Mouse (Mus musculus) liver, embryonic 13.5 days (tissue): ENCODE data around the gene Igf2bp2. TPM values are rescaled to one million over a fixed set of nuclear protein-coding genes. Genes with fewer than 3 reads are reported as not detected.

ENCODE experiments used
- ATAC-seq: fragments of 200-750 bp; cut with Nextera tagmentation; 2 replicates; pipeline ENCODE4 v1.8.0; 2017; ENCODE audit warnings: low read depth, mild to moderate bottlenecking, moderate number of reproducible peaks, moderate library complexity
- DNase-seq: peaks from one replicate; pipeline ENCODE4 v3.0.0; 2022
- H3K27ac ChIP-seq: fragments of 300-500 bp; sonication (generic); 2 replicates; pipeline ENCODE4 v1.5.1; 2015; ENCODE audit warnings: moderate library complexity, mild to moderate bottlenecking, inconsistent platforms
- H3K27me3 ChIP-seq: fragments of 300-500 bp; sonication (generic); 2 replicates; pipeline ENCODE4 v1.6.1; 2015; ENCODE audit warnings: mild to moderate bottlenecking, inconsistent platforms
- H3K36me3 ChIP-seq: fragments of 300-500 bp; sonication (generic); 2 replicates; pipeline ENCODE4 v1.6.1; 2015; ENCODE audit warnings: mild to moderate bottlenecking, inconsistent platforms
- H3K4me1 ChIP-seq: fragments of 300-500 bp; sonication (generic); replicated peaks from 2 replicates; pipeline ENCODE4 v1.6.1; 2015; ENCODE audit warnings: inconsistent platforms
- H3K4me2 ChIP-seq: fragments of 300-500 bp; sonication (generic); 2 replicates; pipeline ENCODE4 v1.6.1; 2015; ENCODE audit warnings: inconsistent platforms, mild to moderate bottlenecking, moderate library complexity
- H3K4me3 ChIP-seq: fragments of 300-500 bp; sonication (generic); replicated peaks from 2 replicates; pipeline ENCODE4 v1.5.1; 2015; ENCODE audit warnings: mild to moderate bottlenecking, inconsistent platforms
- H3K9ac ChIP-seq: fragments of 300-500 bp; sonication (generic); 2 replicates; pipeline ENCODE4 v1.6.1; 2015; ENCODE audit warnings: mild to moderate bottlenecking, inconsistent platforms
- H3K9me3 ChIP-seq: fragments of 300-500 bp; sonication (generic); replicated peaks from 2 replicates; pipeline ENCODE4 v1.6.1; 2016; ENCODE audit warnings: inconsistent platforms
- WGBS: fragments of 180-500 bp; shearing (Covaris S2); methylation state at CpG from one replicate; pipeline ENCODE4 v1.1.7; 2015; ENCODE audit not compliant: insufficient replicate concordance; 5-methylcytosine and 5-hydroxymethylcytosine counted together
- polyA plus RNA-seq: library from polyadenylated mRNA; unstranded; fragments of >200 nt; fragmentation: Nextera tagmentation; extraction: Ambion mirVana; gene quantifications from 2 replicates; pipeline ENCODE4 v1.2.1, GENCODE M21; 2015

Gene Igf2bp2
- polyA plus RNA-seq, 1 experiment from 2014 or later = 12.1 TPM

DNA sequence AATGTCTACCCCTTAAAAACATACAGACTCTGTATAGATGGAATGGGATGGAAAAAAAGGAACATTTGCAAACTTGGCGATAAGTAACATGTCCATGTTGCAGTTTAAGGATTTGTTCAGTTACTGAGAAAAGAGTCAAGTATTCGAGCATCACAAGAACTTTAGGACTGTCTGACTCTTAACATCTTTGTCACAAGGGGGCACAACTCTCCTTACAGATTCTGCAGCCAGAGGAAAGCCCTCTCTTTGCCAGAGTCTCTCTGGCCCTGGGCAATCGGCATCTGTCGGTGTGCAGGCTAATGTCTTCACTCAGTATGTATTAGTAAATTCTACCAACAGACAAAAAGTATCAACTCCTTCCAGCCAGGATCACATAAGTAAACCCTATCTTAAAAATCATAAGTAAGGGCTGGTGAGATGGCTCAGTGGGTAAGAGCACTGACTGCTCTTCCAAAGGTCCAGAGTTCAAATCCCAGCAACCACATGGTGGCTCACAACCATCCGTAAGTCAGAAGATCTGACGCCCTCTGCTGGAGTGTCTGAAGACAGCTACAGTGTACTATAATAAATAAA, 57.0 kb downstream of the Igf2bp2 start:
- no peak for DNase-seq

DNA sequence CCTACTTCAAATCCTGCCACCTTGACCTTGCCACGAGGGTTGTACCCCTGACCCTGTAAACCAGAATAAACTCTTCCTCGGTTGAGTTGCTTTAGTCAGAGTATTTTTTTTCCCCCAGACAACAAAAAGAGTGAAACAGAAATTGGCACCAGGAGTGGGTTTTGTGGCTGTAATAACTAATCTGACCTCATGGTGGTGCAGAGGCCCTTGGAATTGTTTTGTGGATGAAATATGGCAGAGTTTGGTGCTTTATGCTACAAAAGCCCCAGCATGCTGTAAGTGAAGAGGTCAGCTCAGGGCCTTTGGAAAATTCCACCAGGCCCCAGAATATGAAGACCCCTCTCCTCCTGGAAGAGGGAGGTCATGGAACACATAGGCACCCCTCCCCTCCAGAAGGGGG, 63.0 kb downstream of the Igf2bp2 start:
- no peaks in the 10 kb centered on the region for H3K36me3 ChIP-seq
- no peak overlapping the region for H3K27ac ChIP-seq
- no peak overlapping the region for H3K4me2 ChIP-seq
- ATAC-seq = no peak
- no peaks in the 10 kb centered on the region for H3K9me3 ChIP-seq
- no peak overlapping the region for H3K9ac ChIP-seq
- no peak for DNase-seq
- H3K4me3 ChIP-seq = no peak overlapping the region
- H3K27me3 ChIP-seq = no peaks in the 10 kb centered on the region
- H3K4me1 ChIP-seq = no peaks in the 10 kb centered on the region; the same call in 1 of the 2 replicates
- WGBS = 51% methylated on average over 2 of the region's 2 CpGs

More for the DNA sequence above, 57.0 kb downstream of the Igf2bp2 start:
- WGBS = 71% methylated on average over 6 of the region's 6 CpGs
- Histone ChIP-seq H3K4me1 (peaks cover 8% of the 10 kb centered on the region), H3K4me2 (no peak overlapping the region), H3K27ac (no peak overlapping the region), H3K9me3 (no peaks in the 10 kb centered on the region), H3K9ac (no peak overlapping the region), H3K4me3 (no peak overlapping the region), H3K27me3 (no peaks in the 10 kb centered on the region), H3K36me3 (no peaks in the 10 kb centered on the region)
- no peak for ATAC-seq

DNA sequence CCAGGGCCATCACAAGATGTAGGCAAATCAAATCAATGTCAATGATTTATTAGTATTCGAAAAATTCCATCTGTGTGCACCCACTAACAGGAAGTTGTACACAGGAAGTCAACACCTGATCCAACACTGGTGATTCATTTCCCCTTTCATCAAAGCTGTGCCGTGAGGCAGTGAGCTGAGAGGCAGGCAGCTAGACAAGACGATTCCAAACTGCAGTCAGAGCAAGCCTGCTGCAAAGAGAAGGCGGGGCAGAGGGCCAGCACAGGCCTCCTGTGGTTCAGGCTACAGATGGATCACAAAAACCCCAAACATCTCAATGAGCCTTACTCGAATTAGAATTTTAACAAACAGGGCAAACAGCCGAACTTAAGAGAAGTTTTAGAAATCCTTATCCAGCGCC, 65.4 kb downstream of the Igf2bp2 start:
- WGBS = 43% methylated on average over 7 of the region's 7 CpGs
- Histone ChIP-seq H3K27me3 (no peaks in the 10 kb centered on the region), H3K4me2 (no peak overlapping the region), H3K36me3 (no peaks in the 10 kb centered on the region), H3K9me3 (no peaks in the 10 kb centered on the region), H3K4me1 (peaks cover 2% of the 10 kb centered on the region; the same call in 1 of the 2 replicates), H3K27ac (no peak overlapping the region), H3K4me3 (no peak overlapping the region), H3K9ac (no peak overlapping the region)
- DNase-seq (no peak), ATAC-seq (no peak)

DNA sequence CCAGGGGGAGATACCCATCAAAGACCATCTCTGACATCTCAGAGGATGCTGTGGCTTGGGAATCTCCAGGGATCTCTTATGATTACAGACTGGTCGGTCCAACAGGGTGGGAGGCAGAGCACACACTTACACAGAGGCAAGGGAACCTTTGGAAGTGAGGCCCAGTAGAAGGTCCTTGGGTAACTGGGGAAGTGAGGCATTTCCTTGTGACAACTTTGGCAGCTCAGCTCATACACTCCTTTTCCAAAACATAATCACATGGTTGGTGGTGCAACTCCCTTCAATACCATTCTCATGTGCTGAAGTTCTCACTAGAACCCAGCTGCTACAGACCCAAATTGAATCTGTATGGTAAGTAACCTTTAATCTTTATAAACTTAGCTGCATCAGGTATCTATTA, 67.3 kb downstream of the Igf2bp2 start:
- H3K4me1 ChIP-seq = peaks cover 2% of the 10 kb centered on the region; the same call in 1 of the 2 replicates
- no peaks in the 10 kb centered on the region for H3K9me3 ChIP-seq
- H3K36me3 ChIP-seq = no peaks in the 10 kb centered on the region
- no peak overlapping the region for H3K27ac ChIP-seq
- H3K9ac ChIP-seq = no peak overlapping the region
- H3K4me3 ChIP-seq = no peak overlapping the region
- H3K4me2 ChIP-seq = no peak overlapping the region
- ATAC-seq (no peak), DNase-seq (no peak)
- H3K27me3 ChIP-seq = no peaks in the 10 kb centered on the region
- WGBS = 42% methylated on average over 1 of the region's 1 CpGs

DNA sequence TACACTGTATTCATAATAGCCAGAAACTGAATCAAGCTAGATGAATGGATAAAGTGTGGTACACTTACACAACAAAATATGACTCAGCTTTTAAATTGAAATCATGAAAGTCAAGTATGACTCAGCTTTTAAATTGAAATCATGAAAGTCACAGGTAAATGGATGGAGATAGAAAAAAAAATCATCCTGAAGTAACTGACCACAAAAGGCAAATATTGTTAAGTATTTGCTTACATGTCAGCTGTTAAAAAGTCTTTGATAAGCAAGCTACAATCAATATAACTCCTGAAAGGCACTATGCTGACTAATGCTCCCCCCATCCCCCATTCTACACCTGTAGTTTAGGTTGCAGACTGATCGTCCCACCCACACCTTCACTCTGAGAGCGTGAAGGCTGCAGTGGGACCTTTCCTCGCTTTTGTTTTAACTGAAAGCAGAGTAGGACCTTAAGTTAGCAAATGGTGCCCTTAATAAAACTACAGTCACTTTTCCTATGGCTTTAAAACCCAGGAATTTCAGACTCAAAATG, 71.8 kb downstream of the Igf2bp2 start:
- Histone ChIP-seq H3K36me3 (no peaks in the 10 kb centered on the region), H3K4me1 (0 out of 2 replicates have a peak, but pooled peaks cover 2% of the 10 kb centered on the region), H3K9ac (no peak overlapping the region), H3K4me2 (no peak overlapping the region), H3K4me3 (no peak overlapping the region), H3K27me3 (no peaks in the 10 kb centered on the region), H3K9me3 (no peaks in the 10 kb centered on the region), H3K27ac (no peak overlapping the region)
- WGBS = 65% methylated on average over 3 of the region's 3 CpGs
- no peak for ATAC-seq
- no peak for DNase-seq

DNA sequence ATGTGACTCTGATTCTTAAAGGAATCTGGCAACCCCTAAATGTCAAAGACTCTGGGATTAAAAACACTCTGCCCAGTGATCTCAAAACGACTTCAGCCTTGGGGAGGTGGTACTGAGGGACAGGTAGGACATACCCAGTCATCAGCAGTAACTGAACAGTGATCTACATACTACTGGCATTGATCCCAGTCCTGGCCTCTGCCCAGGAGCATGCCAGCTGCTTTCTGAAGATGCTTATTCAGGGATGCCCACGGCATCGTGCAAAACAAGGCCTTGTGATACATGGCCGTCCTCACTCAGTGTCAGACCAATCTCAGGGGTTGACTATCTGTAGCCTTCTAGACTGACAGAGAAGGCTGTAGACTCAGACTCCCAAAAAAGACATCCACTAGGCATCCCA, 77.7 kb downstream of the Igf2bp2 start:
- no peak for ATAC-seq
- Histone ChIP-seq H3K36me3 (no peaks in the 10 kb centered on the region), H3K9me3 (no peaks in the 10 kb centered on the region), H3K4me1 (no peaks in the 10 kb centered on the region), H3K27ac (no peak overlapping the region), H3K27me3 (no peaks in the 10 kb centered on the region), H3K4me2 (no peak overlapping the region), H3K9ac (no peak overlapping the region), H3K4me3 (no peak overlapping the region)
- WGBS = 67% methylated on average over 4 of the region's 4 CpGs
- no peak for DNase-seq

DNA sequence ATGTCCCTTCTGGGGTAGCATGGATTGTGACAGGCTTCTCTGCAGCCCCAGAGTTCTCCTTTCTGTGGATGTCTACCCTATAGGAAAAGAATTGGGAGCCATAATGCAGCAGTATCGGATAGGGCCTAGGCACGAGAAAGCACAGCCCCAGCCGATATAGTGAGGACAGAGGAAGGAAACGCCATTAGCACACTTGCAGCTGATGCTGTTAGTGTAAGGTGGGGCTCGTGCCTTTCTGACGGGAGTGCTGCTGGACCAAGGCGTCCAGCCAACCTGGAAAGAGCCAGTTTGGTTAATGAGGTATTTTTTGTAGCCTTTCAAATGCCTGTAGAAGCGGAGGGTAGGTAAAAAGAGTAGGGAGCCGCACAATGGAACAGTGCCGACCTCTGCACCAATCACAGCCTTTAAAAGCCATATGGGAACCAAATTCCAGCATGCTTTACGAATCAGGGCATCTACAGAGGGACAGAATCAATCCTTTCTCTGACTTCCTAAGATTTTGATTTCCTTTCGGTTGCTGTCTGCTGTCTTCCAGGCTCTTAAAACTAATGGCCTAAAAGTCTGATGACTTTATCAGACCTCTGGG, 82.9 kb downstream of the Igf2bp2 start:
- no peak overlapping the region for H3K4me2 ChIP-seq
- H3K9me3 ChIP-seq = no peaks in the 10 kb centered on the region
- no peaks in the 10 kb centered on the region for H3K4me1 ChIP-seq
- H3K27me3 ChIP-seq = no peaks in the 10 kb centered on the region
- no peak overlapping the region for H3K27ac ChIP-seq
- ATAC-seq (no peak), DNase-seq (no peak)
- H3K9ac ChIP-seq = no peak overlapping the region
- H3K4me3 ChIP-seq = no peak overlapping the region
- 75% methylated on average over 12 of the region's 12 CpGs for WGBS
- peaks cover 3% of the 10 kb centered on the region; the same call in 1 of the 2 replicates for H3K36me3 ChIP-seq

DNA sequence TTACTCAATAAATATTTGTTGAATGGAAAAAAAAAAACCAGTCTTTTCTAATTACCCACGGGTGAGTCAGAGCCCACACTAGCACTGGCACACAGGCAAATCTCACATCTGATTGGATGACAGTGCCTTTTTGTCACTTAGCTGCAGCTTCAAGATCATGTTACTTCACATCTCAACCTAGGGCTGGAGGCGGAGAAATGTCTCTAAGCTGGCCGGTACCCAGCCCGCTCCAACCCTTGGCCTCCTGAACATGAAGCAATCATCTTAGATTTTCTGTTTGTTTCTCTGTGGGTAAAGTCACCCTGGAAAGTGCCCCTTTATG, 86.5 kb downstream of the Igf2bp2 start:
- Histone ChIP-seq H3K27ac (no peak overlapping the region), H3K9me3 (no peaks in the 10 kb centered on the region), H3K4me1 (no peaks in the 10 kb centered on the region), H3K9ac (no peak overlapping the region), H3K4me2 (no peak overlapping the region), H3K4me3 (no peak overlapping the region), H3K27me3 (no peaks in the 10 kb centered on the region), H3K36me3 (peaks cover 3% of the 10 kb centered on the region; the same call in 1 of the 2 replicates)
- ATAC-seq (no peak), DNase-seq (no peak)
- 66% methylated on average over 4 of the region's 4 CpGs for WGBS

DNA sequence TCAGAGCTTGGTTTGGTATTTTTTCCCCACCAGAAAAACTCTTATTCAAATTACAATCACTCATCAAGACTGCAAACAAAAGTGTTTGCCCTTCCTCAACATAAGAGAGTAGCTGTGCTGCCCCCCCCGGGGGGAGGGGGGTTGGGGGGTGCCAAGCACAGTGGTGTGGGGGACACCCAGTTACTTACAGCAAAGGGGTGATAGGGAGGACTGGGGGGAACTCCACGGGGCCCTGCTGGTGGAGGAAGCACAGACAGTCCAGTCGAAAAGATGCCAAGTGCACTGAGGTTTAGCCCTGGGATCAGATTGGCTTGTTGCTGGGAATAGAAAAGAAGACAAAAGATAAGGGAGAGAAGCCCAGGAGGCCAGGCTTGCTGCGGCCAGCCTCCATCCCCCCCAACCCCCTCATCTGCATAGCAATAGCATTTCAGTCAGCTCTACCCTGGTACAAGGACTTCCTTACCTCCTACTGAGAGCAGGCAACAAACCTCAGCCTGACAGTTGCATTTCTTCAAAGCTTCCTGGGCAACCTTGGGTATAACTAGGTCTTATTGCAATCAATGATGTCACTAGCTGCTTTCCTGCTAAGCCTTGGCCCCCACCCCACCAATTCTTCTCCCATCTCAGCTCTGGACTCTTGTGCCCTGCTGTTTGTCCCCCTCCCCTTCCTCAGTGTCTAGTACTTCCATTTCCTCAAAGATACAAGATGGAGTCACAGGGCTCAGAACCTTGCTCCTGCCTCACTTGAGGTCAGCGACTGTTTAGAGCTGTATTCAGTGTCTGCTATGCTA, 87.1 kb downstream of the Igf2bp2 start:
- DNase-seq = no peak
- Histone ChIP-seq H3K4me3 (no peak overlapping the region), H3K9ac (no peak overlapping the region), H3K27me3 (no peaks in the 10 kb centered on the region), H3K4me2 (no peak overlapping the region), H3K27ac (no peak overlapping the region), H3K36me3 (peaks cover 3% of the 10 kb centered on the region; the same call in 1 of the 2 replicates), H3K4me1 (no peaks in the 10 kb centered on the region), H3K9me3 (no peaks in the 10 kb centered on the region)
- 37% methylated on average over 5 of the region's 5 CpGs for WGBS
- no peak for ATAC-seq

DNA sequence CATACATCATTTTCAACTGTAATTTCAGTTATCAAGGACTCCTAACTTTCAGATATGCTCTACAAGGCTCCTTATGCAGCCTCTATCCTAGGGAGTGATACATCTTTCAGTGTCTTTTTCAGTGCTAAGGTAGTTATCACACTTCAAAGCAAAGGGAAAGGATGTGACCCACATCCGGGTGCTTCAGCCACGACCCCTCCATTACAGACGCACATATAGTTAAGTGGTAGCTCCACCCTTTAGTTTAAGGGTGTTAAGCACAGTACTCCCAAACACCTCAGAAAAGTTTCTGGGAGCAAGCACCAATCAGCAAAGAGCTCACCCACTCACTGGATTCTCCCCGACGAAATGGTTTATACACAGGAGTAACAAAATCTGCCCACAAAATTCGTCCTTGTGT, 88.0 kb downstream of the Igf2bp2 start:
- no peak overlapping the region for H3K4me3 ChIP-seq
- no peak overlapping the region for H3K4me2 ChIP-seq
- H3K36me3 ChIP-seq = peaks cover 3% of the 10 kb centered on the region; the same call in 1 of the 2 replicates
- no peak for DNase-seq
- H3K27ac ChIP-seq = no peak overlapping the region
- H3K27me3 ChIP-seq = no peaks in the 10 kb centered on the region
- no peaks in the 10 kb centered on the region for H3K9me3 ChIP-seq
- WGBS = 72% methylated on average over 6 of the region's 6 CpGs
- H3K4me1 ChIP-seq = no peaks in the 10 kb centered on the region
- no peak overlapping the region for H3K9ac ChIP-seq
- no peak for ATAC-seq

DNA sequence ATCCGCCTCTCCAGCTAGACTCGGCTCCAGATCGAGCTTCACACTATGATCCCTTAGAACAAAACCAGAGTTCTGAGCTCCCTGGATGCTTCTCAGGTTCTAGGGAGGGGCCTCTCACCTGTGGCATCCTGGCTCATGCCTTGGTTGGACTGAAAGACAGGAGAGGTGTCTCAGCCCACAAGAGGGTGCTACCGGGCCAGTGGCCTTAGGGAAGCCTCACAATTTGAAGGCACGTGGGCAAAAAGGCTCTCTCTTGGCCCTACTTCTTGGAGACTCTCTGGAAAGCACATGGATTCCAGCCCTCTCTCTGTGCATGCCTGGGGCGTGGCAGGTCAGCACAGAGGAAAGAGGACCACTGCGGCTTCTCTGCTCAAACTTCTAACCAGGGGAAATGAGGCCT, 91.7 kb downstream of the Igf2bp2 start:
- DNase-seq (no peak), ATAC-seq (no peak)
- no peak overlapping the region for H3K9ac ChIP-seq
- 72% methylated on average over 7 of the region's 7 CpGs for WGBS
- H3K4me2 ChIP-seq = no peak overlapping the region
- H3K4me3 ChIP-seq = no peak overlapping the region
- 0 out of 2 replicates have a peak, but pooled peaks cover 12% of the 10 kb centered on the region for H3K36me3 ChIP-seq
- H3K9me3 ChIP-seq = no peaks in the 10 kb centered on the region
- H3K4me1 ChIP-seq = no peaks in the 10 kb centered on the region
- no peak overlapping the region for H3K27ac ChIP-seq
- H3K27me3 ChIP-seq = no peaks in the 10 kb centered on the region
